Mouse (Mus musculus) forebrain, embryonic 15.5 days (tissue): ENCODE measurements at regions not wholly inside any gene's neighbourhood (a gene's known extent, or its start where the extent isn't known, plus 50 kb on each side); places are given as distances from the start of the nearest gene placed in this dataset.
A peak's percentile ranks its signal among the peaks of the same experiment; 100 is the strongest.

ENCODE experiments used
- ATAC-seq: fragments of 200-750 bp; cut with Nextera tagmentation; replicated peaks from 2 replicates; pipeline ENCODE4 v1.8.0; 2017; ENCODE audit warnings: mild to moderate bottlenecking, moderate TSS enrichment, moderate library complexity
- H3K27ac ChIP-seq: fragments of 300-500 bp; sonication (generic); replicated peaks from 2 replicates; pipeline ENCODE4 v1.5.1; 2015; ENCODE audit warnings: mild to moderate bottlenecking, inconsistent platforms
- H3K27me3 ChIP-seq: fragments of 300-500 bp; sonication (generic); 2 replicates; pipeline ENCODE4 v1.6.1; 2015; ENCODE audit warnings: inconsistent platforms
- H3K36me3 ChIP-seq: fragments of 300-500 bp; sonication (generic); 2 replicates; pipeline ENCODE4 v1.6.1; 2015; ENCODE audit warnings: mild to moderate bottlenecking, inconsistent platforms
- H3K4me1 ChIP-seq: fragments of 300-500 bp; sonication (generic); 2 replicates; pipeline ENCODE4 v1.6.1; 2015; ENCODE audit warnings: inconsistent platforms
- H3K4me2 ChIP-seq: fragments of 300-500 bp; sonication (generic); replicated peaks from 2 replicates; pipeline ENCODE4 v1.6.1; 2015; ENCODE audit warnings: mild to moderate bottlenecking, inconsistent platforms
- H3K4me3 ChIP-seq: fragments of 300-500 bp; sonication (generic); 2 replicates; pipeline ENCODE4 v1.5.1; 2015; ENCODE audit warnings: mild to moderate bottlenecking, inconsistent platforms
- H3K9ac ChIP-seq: fragments of 300-500 bp; sonication (generic); replicated peaks from 2 replicates; pipeline ENCODE4 v1.6.1; 2015; ENCODE audit warnings: mild to moderate bottlenecking, inconsistent platforms
- H3K9me3 ChIP-seq: fragments of 300-500 bp; sonication (generic); 2 replicates; pipeline ENCODE4 v1.6.1; 2016; ENCODE audit warnings: inconsistent platforms
- whole genome bisulfite sequencing: fragments of 180-500 bp; shearing (Covaris S2); methylation state at CpG from one replicate; pipeline ENCODE4 v1.1.7; 2015; ENCODE audit warnings: mixed read lengths; 5-methylcytosine and 5-hydroxymethylcytosine counted together

GRCm38 (mm10) chr9:111897626-111898025 is 207.5 kb upstream of the Stac start:
- H3K27me3 ChIP-seq = no peaks in the 10 kb centered on the region
- ATAC-seq = no peak
- no peak overlapping the region for H3K4me2 ChIP-seq
- no peaks in the 10 kb centered on the region for H3K9me3 ChIP-seq
- H3K9ac ChIP-seq = no peak overlapping the region
- no peaks in the 10 kb centered on the region for H3K36me3 ChIP-seq
- 71% methylated on average over 5 of the region's 5 CpGs for WGBS
- no peaks in the 10 kb centered on the region for H3K4me1 ChIP-seq
- no peak overlapping the region for H3K4me3 ChIP-seq
- H3K27ac ChIP-seq = 0 out of 2 replicates have a peak overlapping the region, but pooled peaks have one; percentile 8

DNA sequence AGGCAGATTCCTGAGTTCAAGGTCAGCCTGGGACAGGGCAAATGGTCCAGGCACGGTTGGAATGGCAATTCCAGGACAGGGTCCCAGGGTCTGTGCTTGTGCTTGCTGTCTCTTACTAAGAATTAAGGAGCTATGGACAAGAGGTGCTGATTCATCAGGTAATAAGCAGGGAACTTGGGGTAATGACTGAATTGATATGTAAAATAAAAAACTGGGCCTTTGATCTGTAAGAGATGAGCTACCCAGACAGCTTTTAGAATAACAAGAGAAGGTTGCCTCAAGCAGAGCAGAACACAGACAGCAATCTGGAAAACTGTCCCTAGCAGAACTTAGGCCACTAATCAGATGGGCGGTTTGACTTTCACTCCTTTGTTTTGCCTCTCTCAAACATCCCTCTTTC is 189.6 kb upstream of the Stac start:
- Histone ChIP-seq H3K9me3 (no peaks in the 10 kb centered on the region), H3K36me3 (no peaks in the 10 kb centered on the region), H3K4me1 (no peaks in the 10 kb centered on the region), H3K4me3 (no peak overlapping the region), H3K4me2 (no peak overlapping the region), H3K27ac (no peak overlapping the region), H3K27me3 (no peaks in the 10 kb centered on the region), H3K9ac (no peak overlapping the region)
- 75% methylated on average over 2 of the region's 2 CpGs for WGBS
- ATAC-seq = no peak

DNA sequence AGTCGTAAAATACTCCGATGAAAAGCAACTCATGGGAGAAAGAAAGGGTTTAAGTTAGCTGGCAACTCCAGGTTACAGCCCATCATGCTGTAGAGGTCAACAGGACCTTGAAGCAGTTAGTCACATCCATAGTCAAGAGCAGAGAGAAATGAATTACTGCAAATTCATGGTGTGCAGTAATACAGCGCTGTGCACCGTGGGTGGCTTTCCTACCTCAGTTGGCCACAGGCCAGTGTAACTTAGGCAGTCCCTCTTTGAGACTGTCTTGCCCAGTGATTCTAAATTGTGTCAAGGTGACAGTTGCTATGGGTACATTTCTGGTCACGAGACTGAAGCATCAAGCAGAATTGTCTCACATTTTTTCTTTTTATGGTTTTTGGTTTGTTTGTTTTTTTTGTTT is 186.7 kb upstream of the Stac start:
- 86% methylated on average over 5 of the region's 5 CpGs for WGBS
- Histone ChIP-seq H3K27me3 (no peaks in the 10 kb centered on the region), H3K9ac (no peak overlapping the region), H3K4me3 (no peak overlapping the region), H3K9me3 (no peaks in the 10 kb centered on the region), H3K27ac (no peak overlapping the region), H3K4me1 (no peaks in the 10 kb centered on the region), H3K36me3 (no peaks in the 10 kb centered on the region), H3K4me2 (no peak overlapping the region)
- no peak for ATAC-seq

GRCm38 (mm10) chr9:111870466-111870865 is 180.3 kb upstream of the Stac start:
- 65% methylated on average over 7 of the region's 7 CpGs for WGBS
- H3K27me3 ChIP-seq = no peaks in the 10 kb centered on the region
- peak overlapping the region; percentile 54 for H3K27ac ChIP-seq
- no peak overlapping the region for H3K9ac ChIP-seq
- no peak for ATAC-seq
- H3K4me3 ChIP-seq = no peak overlapping the region
- peaks cover 18% of the 10 kb centered on the region for H3K4me1 ChIP-seq
- H3K9me3 ChIP-seq = no peaks in the 10 kb centered on the region
- H3K36me3 ChIP-seq = no peaks in the 10 kb centered on the region
- no peak overlapping the region for H3K4me2 ChIP-seq

- H3K27ac ChIP-seq = peak overlapping the region; percentile 54
- H3K36me3 ChIP-seq = no peaks in the 10 kb centered on the region
- no peaks in the 10 kb centered on the region for H3K27me3 ChIP-seq
- no peak overlapping the region for H3K9ac ChIP-seq
- H3K4me2 ChIP-seq = no peak overlapping the region
- H3K4me1 ChIP-seq = peaks cover 18% of the 10 kb centered on the region
- H3K4me3 ChIP-seq = no peak overlapping the region
- 39% methylated on average over 4 of the region's 4 CpGs for WGBS
- H3K9me3 ChIP-seq = no peaks in the 10 kb centered on the region
- ATAC-seq = peak; percentile 51; the same call in 1 of the 2 replicates
Measured at GRCm38 (mm10) chr9:111869801-111870382, 179.7 kb upstream of the Stac start.

GRCm38 (mm10) chr9:111858051-111858450 is 167.9 kb upstream of the Stac start:
- no peak overlapping the region for H3K27ac ChIP-seq
- ATAC-seq = no peak
- no peaks in the 10 kb centered on the region for H3K9me3 ChIP-seq
- 61% methylated on average over 2 of the region's 2 CpGs for WGBS
- peaks cover 6% of the 10 kb centered on the region; the same call in 1 of the 2 replicates for H3K4me1 ChIP-seq
- H3K4me2 ChIP-seq = no peak overlapping the region
- H3K4me3 ChIP-seq = no peak overlapping the region
- H3K9ac ChIP-seq = no peak overlapping the region
- H3K36me3 ChIP-seq = no peaks in the 10 kb centered on the region
- no peaks in the 10 kb centered on the region for H3K27me3 ChIP-seq

GRCm38 (mm10) chr9:111854976-111855375 is 164.8 kb upstream of the Stac start:
- no peak for ATAC-seq
- Histone ChIP-seq H3K27me3 (no peaks in the 10 kb centered on the region), H3K27ac (no peak overlapping the region), H3K4me2 (no peak overlapping the region), H3K4me1 (peaks cover 6% of the 10 kb centered on the region; the same call in 1 of the 2 replicates), H3K9me3 (no peaks in the 10 kb centered on the region), H3K36me3 (no peaks in the 10 kb centered on the region), H3K9ac (no peak overlapping the region), H3K4me3 (no peak overlapping the region)
- WGBS = 40% methylated on average over 7 of the region's 7 CpGs

- Histone ChIP-seq H3K9me3 (no peaks in the 10 kb centered on the region), H3K4me3 (no peak overlapping the region), H3K4me2 (no peak overlapping the region), H3K36me3 (no peaks in the 10 kb centered on the region), H3K9ac (no peak overlapping the region), H3K4me1 (no peaks in the 10 kb centered on the region), H3K27ac (no peak overlapping the region), H3K27me3 (no peaks in the 10 kb centered on the region)
- WGBS = 93% methylated on average over 10 of the region's 10 CpGs
- no peak for ATAC-seq
Measured at GRCm38 (mm10) chr9:111846366-111846765, 156.2 kb upstream of the Stac start.

DNA sequence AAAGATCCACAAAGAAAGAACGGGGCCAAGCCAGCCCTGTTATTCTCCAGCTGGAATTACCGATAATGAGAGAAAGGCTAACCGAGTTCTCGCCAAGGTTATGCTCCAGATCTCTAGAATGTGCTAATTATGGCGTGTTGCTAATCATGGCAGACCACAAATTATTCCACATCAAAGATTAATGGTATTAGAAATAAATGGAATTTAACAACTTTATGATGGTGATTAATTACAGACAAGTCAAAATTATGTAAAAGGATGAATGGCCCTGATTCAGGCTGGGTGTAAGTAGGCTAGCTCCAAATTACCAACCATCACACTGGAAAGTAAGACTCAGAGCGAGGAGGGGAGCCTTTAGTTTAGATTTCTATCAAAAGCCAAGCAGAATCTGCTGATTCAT is 151.0 kb upstream of the Stac start:
- H3K9me3 ChIP-seq = no peaks in the 10 kb centered on the region
- H3K27me3 ChIP-seq = no peaks in the 10 kb centered on the region
- H3K36me3 ChIP-seq = no peaks in the 10 kb centered on the region
- no peak overlapping the region for H3K9ac ChIP-seq
- WGBS = 57% methylated on average over 6 of the region's 6 CpGs
- no peak overlapping the region for H3K4me3 ChIP-seq
- peaks cover 6% of the 10 kb centered on the region for H3K4me1 ChIP-seq
- H3K27ac ChIP-seq = no peak overlapping the region
- no peak for ATAC-seq
- H3K4me2 ChIP-seq = no peak overlapping the region

DNA sequence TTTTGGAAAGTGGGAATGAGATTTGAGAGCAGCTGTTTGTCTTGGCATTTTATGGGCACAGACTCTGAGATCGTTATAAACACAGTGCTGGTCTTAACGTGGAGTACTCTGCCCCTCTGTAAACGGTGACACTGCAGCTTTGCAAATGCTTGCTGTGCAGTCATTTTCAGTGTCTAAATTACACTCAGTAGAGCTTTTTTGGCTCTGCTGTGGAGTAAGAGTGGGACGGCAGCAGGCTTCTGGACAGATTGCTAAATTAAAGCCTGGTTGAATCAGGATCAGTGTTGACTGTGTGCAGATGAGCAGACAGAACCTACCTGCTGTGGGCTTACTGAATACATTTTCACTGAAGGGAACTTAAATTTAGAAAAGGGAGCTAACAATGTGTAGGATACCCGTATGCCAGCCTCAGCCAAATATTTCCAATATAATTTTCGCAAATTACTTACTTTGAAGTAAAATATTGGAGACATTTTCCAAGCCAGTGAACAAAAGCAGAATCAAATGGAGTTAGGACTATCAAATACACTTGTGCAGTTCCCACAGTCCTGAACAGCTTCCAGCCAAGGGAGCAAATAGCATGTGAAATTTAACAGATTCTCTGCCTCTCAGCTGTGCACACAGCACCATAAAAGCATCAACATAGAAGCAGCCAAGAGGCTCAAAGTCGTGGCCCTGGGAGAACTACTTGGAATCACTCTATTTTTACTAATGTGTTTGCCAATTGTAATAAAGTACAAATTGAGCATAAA is 148.1 kb upstream of the Stac start:
- 48% methylated on average over 7 of the region's 7 CpGs for WGBS
- Histone ChIP-seq H3K9me3 (no peaks in the 10 kb centered on the region), H3K27ac (no peak overlapping the region), H3K36me3 (no peaks in the 10 kb centered on the region), H3K4me3 (no peak overlapping the region), H3K9ac (no peak overlapping the region), H3K4me1 (peaks cover 6% of the 10 kb centered on the region), H3K27me3 (no peaks in the 10 kb centered on the region), H3K4me2 (no peak overlapping the region)
- no peak for ATAC-seq

DNA sequence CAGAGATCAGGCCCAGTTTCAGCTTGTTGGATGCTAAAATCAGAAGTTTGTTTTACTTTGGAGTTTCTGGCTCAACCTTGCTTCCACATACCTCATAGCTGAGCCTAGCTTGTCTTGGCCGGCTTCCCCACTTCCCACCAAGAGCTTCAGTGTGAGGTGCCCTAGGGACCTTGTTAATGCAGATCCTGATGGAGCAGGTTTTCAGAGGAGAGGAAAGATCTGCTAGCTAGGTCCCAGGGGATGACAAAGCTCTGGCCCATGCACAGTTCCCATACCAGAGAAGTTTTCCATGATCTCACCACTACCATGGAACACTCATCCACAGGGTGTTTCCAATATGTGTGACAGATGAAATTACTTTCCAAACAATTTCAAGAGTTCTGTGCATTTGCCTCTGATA is 131.9 kb upstream of the Stac start:
- Histone ChIP-seq H3K27me3 (no peaks in the 10 kb centered on the region), H3K4me3 (no peak overlapping the region), H3K4me2 (no peak overlapping the region), H3K9ac (no peak overlapping the region), H3K4me1 (no peaks in the 10 kb centered on the region), H3K27ac (no peak overlapping the region), H3K9me3 (no peaks in the 10 kb centered on the region), H3K36me3 (no peaks in the 10 kb centered on the region)
- no peak for ATAC-seq
- WGBS = 92% methylated on average over 1 of the region's 1 CpGs

DNA sequence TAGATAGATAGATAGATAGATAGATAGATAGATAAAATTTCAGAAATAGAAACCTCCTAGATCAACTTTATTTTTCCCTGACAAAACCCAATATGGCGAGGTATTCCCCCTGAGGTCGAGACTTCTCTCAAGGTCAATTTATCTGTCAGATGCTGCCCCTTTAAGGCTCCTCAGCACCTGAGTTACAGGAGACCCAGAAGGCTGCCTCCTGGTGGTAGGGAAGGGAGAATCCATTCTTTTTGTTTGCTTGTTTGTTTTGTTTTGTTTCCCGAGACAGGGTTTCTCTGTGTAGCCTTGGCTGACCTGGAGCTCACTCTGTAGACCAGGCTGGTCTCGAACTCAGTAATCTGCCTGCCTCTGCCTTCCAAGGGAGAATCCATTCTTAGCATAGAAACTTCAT is 127.3 kb upstream of the Stac start:
- H3K4me3 ChIP-seq = no peak overlapping the region
- no peak for ATAC-seq

GRCm38 (mm10) chr9:111804931-111805330 is 114.8 kb upstream of the Stac start:
- H3K9ac ChIP-seq = no peak overlapping the region
- WGBS = 69% methylated on average over 6 of the region's 6 CpGs

More for the DNA sequence above, 127.3 kb upstream of the Stac start:
- no peak overlapping the region for H3K4me2 ChIP-seq
- WGBS = 80% methylated on average over 4 of the region's 4 CpGs
- no peaks in the 10 kb centered on the region for H3K36me3 ChIP-seq
- no peak overlapping the region for H3K9ac ChIP-seq
- H3K4me1 ChIP-seq = no peaks in the 10 kb centered on the region
- H3K9me3 ChIP-seq = no peaks in the 10 kb centered on the region
- no peaks in the 10 kb centered on the region for H3K27me3 ChIP-seq
- no peak overlapping the region for H3K27ac ChIP-seq

More at GRCm38 (mm10) chr9:111804931-111805330, 114.8 kb upstream of the Stac start:
- H3K4me1 ChIP-seq = no peaks in the 10 kb centered on the region
- H3K4me3 ChIP-seq = no peak overlapping the region
- no peak for ATAC-seq
- no peak overlapping the region for H3K4me2 ChIP-seq
- H3K27me3 ChIP-seq = no peaks in the 10 kb centered on the region
- H3K9me3 ChIP-seq = no peaks in the 10 kb centered on the region
- H3K36me3 ChIP-seq = no peaks in the 10 kb centered on the region
- no peak overlapping the region for H3K27ac ChIP-seq
